Mouse (Mus musculus): ENCODE measurements around the gene Naf1. TPM values are rescaled to one million over a fixed set of nuclear protein-coding genes. Genes with fewer than 3 reads are reported as not detected.

Naf1 gene
- polyA plus RNA-seq (2016; fragmentation: Nextera tagmentation; extraction: Ambion mirVana) = 2.8 and 3.1 TPM in 2 replicates

GRCm38 (mm10) chr8:66860023-66860422, at the start of gene Naf1:
Naf1 (plus strand) TSS chr8:66860217.
- no peaks in the 10 kb centered on the region for H3K9me3 ChIP-seq (replicated peaks)
- peak within 1 kb of the TSS; percentile 92 for H3K27ac ChIP-seq (replicated peaks)
- H3K27me3 ChIP-seq (ENCODE audit: low read depth, poor library complexity, severe bottlenecking) = no peaks in the 10 kb centered on the region
- peaks cover 28% of the 10 kb centered on the region for H3K4me1 ChIP-seq
- H3K4me3 ChIP-seq = peak within 1 kb of the TSS; percentile 84
- peak; percentile 95 for DNase-seq (ENCODE audit: low spot score)
- peaks cover 17% of the 10 kb centered on the region for H3K36me3 ChIP-seq
- WGBS = under 1% methylated on average over 37 of the region's 37 CpGs

GRCm38 (mm10) chr8:66860921-66861588, 1.0 kb downstream of the Naf1 start:
- no peaks in the 10 kb centered on the region for H3K9me3 ChIP-seq (replicated peaks)
- peaks cover 28% of the 10 kb centered on the region for H3K36me3 ChIP-seq
- DNase-seq (ENCODE audit: low spot score) = peak; percentile 67
- H3K4me1 ChIP-seq = peaks cover 28% of the 10 kb centered on the region
- under 1% methylated on average over 46 of the region's 46 CpGs for WGBS
- peak overlapping the region; percentile 92 for H3K27ac ChIP-seq (replicated peaks)
- H3K4me3 ChIP-seq = peak overlapping the region; percentile 84
- no peaks in the 10 kb centered on the region for H3K27me3 ChIP-seq (ENCODE audit: low read depth, poor library complexity, severe bottlenecking)

GRCm38 (mm10) chr8:66861589-66862500, 1.8 kb downstream of the Naf1 start:
- no peak for DNase-seq (ENCODE audit: low spot score)
- WGBS = 60% methylated on average over 5 of the region's 5 CpGs
- Histone ChIP-seq H3K36me3 (peaks cover 36% of the 10 kb centered on the region), H3K4me1 (peaks cover 28% of the 10 kb centered on the region), H3K9me3 (replicated peaks) (no peaks in the 10 kb centered on the region), H3K27me3 (ENCODE audit: low read depth, poor library complexity, severe bottlenecking) (no peaks in the 10 kb centered on the region), H3K27ac (replicated peaks) (no peak overlapping the region), H3K4me3 (peak overlapping the region; percentile 84)

- no peak for DNase-seq (ENCODE audit: low spot score)
- H3K36me3 ChIP-seq = peaks cover 39% of the 10 kb centered on the region
- 94% methylated on average over 3 of the region's 3 CpGs for WGBS
- peaks cover 28% of the 10 kb centered on the region for H3K4me1 ChIP-seq
- no peaks in the 10 kb centered on the region for H3K27me3 ChIP-seq (ENCODE audit: low read depth, poor library complexity, severe bottlenecking)
- no peaks in the 10 kb centered on the region for H3K9me3 ChIP-seq (replicated peaks)
- H3K27ac ChIP-seq (replicated peaks) = no peak overlapping the region
- no peak overlapping the region for H3K4me3 ChIP-seq
Observed at GRCm38 (mm10) chr8:66863761-66864160, 3.7 kb downstream of the Naf1 start.

GRCm38 (mm10) chr8:66865120-66865519, 5.1 kb downstream of the Naf1 start:
- whole genome bisulfite sequencing = 64% methylated on average over 1 of the region's 1 CpGs

GRCm38 (mm10) chr8:66867679-66868078, 7.7 kb downstream of the Naf1 start:
- Histone ChIP-seq H3K4me1 (peaks cover 14% of the 10 kb centered on the region; the same call in 1 of the 2 replicates), H3K4me3 (no peak overlapping the region), H3K27me3 (ENCODE audit: low read depth, poor library complexity, severe bottlenecking) (no peaks in the 10 kb centered on the region), H3K36me3 (peaks cover 39% of the 10 kb centered on the region), H3K9me3 (replicated peaks) (no peaks in the 10 kb centered on the region), H3K27ac (replicated peaks) (no peak overlapping the region)
- DNase-seq (ENCODE audit: low spot score) = no peak
- 64% methylated on average over 3 of the region's 3 CpGs for WGBS

More at GRCm38 (mm10) chr8:66865120-66865519, 5.1 kb downstream of the Naf1 start:
- no peak for DNase-seq (ENCODE audit: low spot score)
- Histone ChIP-seq H3K9me3 (replicated peaks) (no peaks in the 10 kb centered on the region), H3K27me3 (ENCODE audit: low read depth, poor library complexity, severe bottlenecking) (no peaks in the 10 kb centered on the region), H3K4me1 (peaks cover 33% of the 10 kb centered on the region), H3K27ac (replicated peaks) (no peak overlapping the region), H3K4me3 (no peak overlapping the region), H3K36me3 (peaks cover 39% of the 10 kb centered on the region)

- peaks cover 7% of the 10 kb centered on the region; the same call in 1 of the 2 replicates for H3K4me1 ChIP-seq
- H3K4me3 ChIP-seq = no peak overlapping the region
- H3K36me3 ChIP-seq = peaks cover 27% of the 10 kb centered on the region
- DNase-seq (ENCODE audit: low spot score) = no peak
- no peaks in the 10 kb centered on the region for H3K9me3 ChIP-seq (replicated peaks)
- no peaks in the 10 kb centered on the region for H3K27me3 ChIP-seq (ENCODE audit: low read depth, poor library complexity, severe bottlenecking)
- no peak overlapping the region for H3K27ac ChIP-seq (replicated peaks)
- WGBS = 10% methylated on average over 1 of the region's 1 CpGs
Observed at GRCm38 (mm10) chr8:66869211-66869932, 9.4 kb downstream of the Naf1 start.

- Histone ChIP-seq H3K4me1 (no peaks in the 10 kb centered on the region), H3K27me3 (ENCODE audit: low read depth, poor library complexity, severe bottlenecking) (no peaks in the 10 kb centered on the region), H3K9me3 (replicated peaks) (no peaks in the 10 kb centered on the region), H3K36me3 (peaks cover 22% of the 10 kb centered on the region), H3K4me3 (no peak overlapping the region), H3K27ac (replicated peaks) (no peak overlapping the region)
- DNase-seq (ENCODE audit: low spot score) = no peak
- 84% methylated on average over 1 of the region's 1 CpGs for WGBS
Observed at GRCm38 (mm10) chr8:66883866-66884265, 23.8 kb downstream of the Naf1 start.

- no peak overlapping the region for H3K4me3 ChIP-seq
- H3K27ac ChIP-seq (replicated peaks) = no peak overlapping the region
- H3K27me3 ChIP-seq (ENCODE audit: low read depth, poor library complexity, severe bottlenecking) = no peaks in the 10 kb centered on the region
- DNase-seq (ENCODE audit: low spot score) = no peak
- H3K36me3 ChIP-seq = peaks cover 27% of the 10 kb centered on the region
- H3K4me1 ChIP-seq = no peaks in the 10 kb centered on the region
- no peaks in the 10 kb centered on the region for H3K9me3 ChIP-seq (replicated peaks)
- 89% methylated on average over 2 of the region's 2 CpGs for WGBS
Observed at GRCm38 (mm10) chr8:66891879-66892278, 31.9 kb downstream of the Naf1 start.

- H3K9me3 ChIP-seq (replicated peaks) = no peaks in the 10 kb centered on the region
- WGBS = 83% methylated on average over 2 of the region's 2 CpGs
- H3K4me3 ChIP-seq = no peak overlapping the region
- no peaks in the 10 kb centered on the region for H3K27me3 ChIP-seq (ENCODE audit: low read depth, poor library complexity, severe bottlenecking)
- no peaks in the 10 kb centered on the region for H3K36me3 ChIP-seq
- DNase-seq (ENCODE audit: low spot score) = no peak
- H3K4me1 ChIP-seq = no peaks in the 10 kb centered on the region
- H3K27ac ChIP-seq (replicated peaks) = no peak overlapping the region
Observed at GRCm38 (mm10) chr8:66905000-66905399, 45.0 kb downstream of the Naf1 start.

- Histone ChIP-seq H3K9me3 (replicated peaks) (no peaks in the 10 kb centered on the region), H3K27ac (replicated peaks) (no peak overlapping the region), H3K4me1 (no peaks in the 10 kb centered on the region), H3K27me3 (ENCODE audit: low read depth, poor library complexity, severe bottlenecking) (no peaks in the 10 kb centered on the region), H3K36me3 (no peaks in the 10 kb centered on the region), H3K4me3 (no peak overlapping the region)
- 92% methylated on average over 4 of the region's 4 CpGs for WGBS
- DNase-seq (ENCODE audit: low spot score) = no peak
Observed at GRCm38 (mm10) chr8:66905557-66905956, 45.5 kb downstream of the Naf1 start.

- no peak overlapping the region for H3K27ac ChIP-seq (replicated peaks)
- DNase-seq (ENCODE audit: low spot score) = no peak
- H3K36me3 ChIP-seq = no peaks in the 10 kb centered on the region
- H3K4me1 ChIP-seq = no peaks in the 10 kb centered on the region
- no peaks in the 10 kb centered on the region for H3K9me3 ChIP-seq (replicated peaks)
- no peaks in the 10 kb centered on the region for H3K27me3 ChIP-seq (ENCODE audit: low read depth, poor library complexity, severe bottlenecking)
- no peak overlapping the region for H3K4me3 ChIP-seq
- WGBS = 95% methylated on average over 8 of the region's 8 CpGs
Observed at GRCm38 (mm10) chr8:66906116-66906515, 46.1 kb downstream of the Naf1 start.
